Mouse (Mus musculus) hindbrain, embryonic 10.5 days (tissue): ENCODE data around the gene Abca13. TPM values are rescaled to one million over a fixed set of nuclear protein-coding genes. Genes with fewer than 3 reads are reported as not detected.

Experiments used
- DNase-seq: peaks from one replicate; pipeline ENCODE4 v3.0.0-alpha.2; 2017; ENCODE audit warnings: low spot score
- H3K27ac ChIP-seq: fragments of 300-500 bp; sonication (generic); 2 replicates; pipeline ENCODE4 v1.5.1; 2016; ENCODE audit warnings: mild to moderate bottlenecking, moderate library complexity
- H3K27me3 ChIP-seq: fragments of 300-500 bp; sonication (generic); 2 replicates; pipeline ENCODE4 v1.6.1; 2016; ENCODE audit warnings: mild to moderate bottlenecking; ENCODE audit not compliant: poor library complexity, insufficient read depth, severe bottlenecking
- H3K36me3 ChIP-seq: fragments of 300-500 bp; sonication (generic); 2 replicates; pipeline ENCODE4 v1.6.1; 2016; ENCODE audit warnings: mild to moderate bottlenecking, moderate library complexity
- H3K4me1 ChIP-seq: fragments of 300-500 bp; sonication (generic); replicated peaks from 2 replicates; pipeline ENCODE4 v1.6.1; 2016; ENCODE audit warnings: mild to moderate bottlenecking
- H3K4me3 ChIP-seq: fragments of 300-500 bp; sonication (generic); 2 replicates; pipeline ENCODE4 v1.5.1; 2016; ENCODE audit warnings: mild to moderate bottlenecking, moderate library complexity
- H3K9me3 ChIP-seq: fragments of 300-500 bp; sonication (generic); 2 replicates; pipeline ENCODE4 v1.6.1; 2016; ENCODE audit warnings: mild to moderate bottlenecking, moderate library complexity
- WGBS: fragments of 180-500 bp; shearing (Covaris S2); methylation state at CpG from one replicate; pipeline ENCODE4 v1.1.7; 2016; 5-methylcytosine and 5-hydroxymethylcytosine counted together
- polyA plus RNA-seq: library from polyadenylated mRNA; unstranded; fragments of >200 nt; fragmentation: Nextera tagmentation; extraction: Ambion mirVana; gene quantifications from 2 replicates; pipeline ENCODE4 v1.2.1, GENCODE M21; 2016

Gene Abca13
- polyA plus RNA-seq, 1 experiment from 2014 or later = 0.01 TPM

DNA sequence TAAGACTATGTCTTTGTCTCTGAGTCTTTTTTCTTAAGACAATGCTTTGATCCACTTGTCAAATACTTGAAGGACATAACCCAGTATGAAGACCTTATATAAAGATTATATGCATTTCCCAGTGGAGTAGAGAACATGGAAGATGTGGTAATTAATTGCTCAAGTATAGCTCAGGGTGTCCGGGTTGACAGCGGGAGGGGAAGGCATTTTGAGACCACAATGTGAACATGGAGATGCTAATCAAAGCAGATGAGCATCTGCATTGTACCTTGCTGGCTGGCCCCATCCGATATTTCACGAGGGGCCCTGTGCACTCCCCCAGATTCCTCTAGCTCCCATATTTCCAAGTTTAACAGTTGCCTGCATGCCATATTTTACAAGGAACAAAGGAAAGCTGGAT is 383.2 kb downstream of the Abca13 start:
- no peak for DNase-seq

DNA sequence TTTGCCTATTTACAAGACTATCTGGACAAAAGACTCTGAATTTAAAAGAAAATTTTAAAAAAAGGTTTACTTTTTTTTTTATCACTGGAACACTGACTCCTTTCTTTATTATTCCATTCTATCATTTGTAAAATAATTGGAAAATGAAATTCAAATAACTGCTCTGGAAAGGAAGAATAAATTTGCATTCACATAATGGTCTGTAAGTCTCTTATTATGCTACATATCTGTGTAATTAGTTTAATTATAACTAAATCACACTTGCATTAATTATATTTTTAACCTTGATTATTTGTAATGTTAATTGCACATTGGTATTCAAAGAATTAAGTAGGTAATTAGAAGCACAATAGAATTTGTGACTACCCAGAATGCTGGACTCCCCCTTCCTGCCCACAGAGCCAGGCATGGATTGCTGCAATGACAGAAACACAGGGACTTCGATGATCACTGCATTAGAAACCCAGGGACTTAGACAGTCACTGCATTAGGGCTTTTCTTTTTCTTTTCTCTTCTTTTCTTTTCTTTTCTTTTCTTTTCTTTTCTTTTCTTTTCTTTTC is 400.1 kb downstream of the Abca13 start:
- DNase-seq = no peak
- WGBS = 89% methylated on average over 1 of the region's 1 CpGs

More for the DNA sequence above, 383.2 kb downstream of the Abca13 start:
- H3K9me3 ChIP-seq = no peaks in the 10 kb centered on the region
- H3K4me1 ChIP-seq = no peaks in the 10 kb centered on the region
- H3K27ac ChIP-seq = no peak overlapping the region
- WGBS = 69% methylated on average over 4 of the region's 4 CpGs
- H3K27me3 ChIP-seq = no peaks in the 10 kb centered on the region
- no peaks in the 10 kb centered on the region for H3K36me3 ChIP-seq
- no peak overlapping the region for H3K4me3 ChIP-seq

GRCm38 (mm10) chr11:9597299-9597698 is 405.6 kb downstream of the Abca13 start:
- WGBS = 83% methylated on average over 2 of the region's 2 CpGs
- H3K4me3 ChIP-seq = no peak overlapping the region

More for the DNA sequence above, 400.1 kb downstream of the Abca13 start:
- H3K36me3 ChIP-seq = no peaks in the 10 kb centered on the region
- no peak overlapping the region for H3K27ac ChIP-seq
- no peak overlapping the region for H3K4me3 ChIP-seq
- H3K27me3 ChIP-seq = no peaks in the 10 kb centered on the region
- no peaks in the 10 kb centered on the region for H3K4me1 ChIP-seq
- no peaks in the 10 kb centered on the region for H3K9me3 ChIP-seq

DNA sequence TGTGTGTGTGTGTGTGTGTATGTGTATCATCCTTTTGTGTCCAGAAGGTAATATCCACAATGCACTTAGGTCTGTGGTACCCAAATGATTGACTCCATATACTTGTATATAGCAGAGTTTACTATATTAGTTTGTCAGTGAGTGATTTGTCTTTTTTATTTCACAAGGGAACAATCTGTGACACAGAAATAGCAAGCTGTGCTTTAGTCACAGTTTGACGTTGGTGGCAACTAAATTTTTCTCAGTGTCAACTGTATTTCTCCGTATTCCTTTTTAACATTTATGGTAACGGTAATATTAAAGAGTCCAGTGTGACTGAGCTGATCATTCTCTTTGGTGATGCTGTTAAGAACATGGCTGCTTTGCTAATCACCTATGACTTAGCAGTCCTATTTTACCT is 409.4 kb downstream of the Abca13 start:
- no peaks in the 10 kb centered on the region for H3K9me3 ChIP-seq
- no peak for DNase-seq
- no peak overlapping the region for H3K4me3 ChIP-seq
- no peaks in the 10 kb centered on the region for H3K27me3 ChIP-seq
- no peak overlapping the region for H3K27ac ChIP-seq
- WGBS = 92% methylated on average over 3 of the region's 3 CpGs
- H3K36me3 ChIP-seq = no peaks in the 10 kb centered on the region
- H3K4me1 ChIP-seq = no peaks in the 10 kb centered on the region

More at GRCm38 (mm10) chr11:9597299-9597698, 405.6 kb downstream of the Abca13 start:
- H3K27me3 ChIP-seq = no peaks in the 10 kb centered on the region
- no peak overlapping the region for H3K27ac ChIP-seq
- H3K9me3 ChIP-seq = no peaks in the 10 kb centered on the region
- DNase-seq = no peak
- no peaks in the 10 kb centered on the region for H3K36me3 ChIP-seq
- H3K4me1 ChIP-seq = no peaks in the 10 kb centered on the region

DNA sequence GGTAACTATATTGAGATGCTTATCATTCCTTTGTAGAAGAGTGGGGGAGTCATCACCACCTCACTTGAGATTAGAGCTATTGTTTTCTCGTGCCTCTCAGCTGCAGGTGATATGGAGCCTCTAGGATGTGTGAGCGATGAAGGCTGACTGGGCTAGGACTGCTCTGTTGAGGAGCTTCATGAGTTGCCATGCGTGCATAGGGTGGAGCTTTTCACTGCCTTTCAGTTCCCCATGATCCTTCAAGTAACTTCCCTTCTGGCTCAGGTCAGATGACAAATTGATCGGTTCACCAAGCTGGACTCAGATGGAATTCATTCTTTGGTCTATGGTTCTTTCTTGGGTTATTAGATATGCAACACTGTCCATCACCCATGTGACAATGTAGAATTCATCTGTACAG is 410.4 kb downstream of the Abca13 start:
- H3K4me3 ChIP-seq = no peak overlapping the region
- no peaks in the 10 kb centered on the region for H3K27me3 ChIP-seq
- H3K36me3 ChIP-seq = no peaks in the 10 kb centered on the region
- H3K9me3 ChIP-seq = no peaks in the 10 kb centered on the region
- no peaks in the 10 kb centered on the region for H3K4me1 ChIP-seq
- DNase-seq = no peak
- WGBS = 91% methylated on average over 4 of the region's 4 CpGs
- H3K27ac ChIP-seq = no peak overlapping the region

DNA sequence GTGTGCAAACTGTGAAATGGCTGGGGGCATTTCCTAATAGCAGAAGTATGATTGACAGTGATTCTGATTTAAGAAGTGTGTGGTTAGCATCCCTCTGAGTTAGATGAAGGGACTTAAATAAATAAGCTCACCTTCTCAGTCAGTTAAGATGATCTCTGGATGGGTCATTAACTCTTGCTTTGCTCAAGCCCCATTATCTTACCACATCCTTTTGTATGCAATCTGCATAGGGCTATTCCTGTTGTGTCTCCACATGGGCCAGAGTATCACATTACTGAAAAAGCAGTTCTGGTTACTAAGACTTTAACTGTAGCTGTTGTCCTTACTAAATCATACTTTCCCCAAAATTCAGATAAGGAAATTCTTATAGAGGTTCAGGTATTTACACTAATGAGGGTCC is 416.5 kb downstream of the Abca13 start:
- no peaks in the 10 kb centered on the region for H3K27me3 ChIP-seq
- no peaks in the 10 kb centered on the region for H3K4me1 ChIP-seq
- no peak for DNase-seq
- no peak overlapping the region for H3K4me3 ChIP-seq
- no peak overlapping the region for H3K27ac ChIP-seq
- H3K9me3 ChIP-seq = no peaks in the 10 kb centered on the region
- H3K36me3 ChIP-seq = no peaks in the 10 kb centered on the region

- WGBS = 68% methylated on average over 3 of the region's 3 CpGs
- DNase-seq = no peak
- H3K4me3 ChIP-seq = no peak overlapping the region
These were observed 417.3 kb downstream of the Abca13 start for GRCm38 (mm10) chr11:9609075-9609474.

GRCm38 (mm10) chr11:9616133-9616532 is 424.4 kb downstream of the Abca13 start:
- no peak overlapping the region for H3K4me3 ChIP-seq
- no peak overlapping the region for H3K27ac ChIP-seq
- no peak for DNase-seq
- no peaks in the 10 kb centered on the region for H3K9me3 ChIP-seq
- H3K36me3 ChIP-seq = no peaks in the 10 kb centered on the region
- no peaks in the 10 kb centered on the region for H3K27me3 ChIP-seq
- 59% methylated on average over 2 of the region's 2 CpGs for WGBS
- H3K4me1 ChIP-seq = no peaks in the 10 kb centered on the region

More at GRCm38 (mm10) chr11:9609075-9609474, 417.3 kb downstream of the Abca13 start:
- no peak overlapping the region for H3K27ac ChIP-seq
- no peaks in the 10 kb centered on the region for H3K27me3 ChIP-seq
- H3K36me3 ChIP-seq = no peaks in the 10 kb centered on the region
- no peaks in the 10 kb centered on the region for H3K4me1 ChIP-seq
- H3K9me3 ChIP-seq = no peaks in the 10 kb centered on the region

DNA sequence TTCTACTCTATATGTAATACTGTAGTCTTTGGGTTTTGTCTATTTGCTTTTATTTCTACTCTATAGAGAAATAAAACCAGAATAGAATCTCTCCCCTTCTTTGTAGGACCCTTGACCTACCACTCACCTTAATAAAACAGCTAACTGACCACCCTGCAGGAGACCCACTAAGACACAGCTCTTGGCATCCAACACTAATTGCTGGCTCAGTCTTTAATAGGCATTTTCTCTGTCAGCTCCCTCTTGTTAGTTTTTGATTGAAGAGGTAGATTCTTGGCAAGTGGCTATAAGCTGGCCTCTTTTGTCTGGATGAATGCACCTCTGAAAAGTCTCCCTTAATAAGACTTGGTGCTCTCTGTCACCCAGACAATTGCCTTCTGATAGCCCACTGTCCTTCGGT is 424.9 kb downstream of the Abca13 start:
- Histone ChIP-seq H3K27me3 (no peaks in the 10 kb centered on the region), H3K4me3 (no peak overlapping the region), H3K27ac (no peak overlapping the region), H3K9me3 (no peaks in the 10 kb centered on the region), H3K36me3 (no peaks in the 10 kb centered on the region), H3K4me1 (no peaks in the 10 kb centered on the region)
- no peak for DNase-seq
- WGBS = 69% methylated on average over 1 of the region's 1 CpGs

DNA sequence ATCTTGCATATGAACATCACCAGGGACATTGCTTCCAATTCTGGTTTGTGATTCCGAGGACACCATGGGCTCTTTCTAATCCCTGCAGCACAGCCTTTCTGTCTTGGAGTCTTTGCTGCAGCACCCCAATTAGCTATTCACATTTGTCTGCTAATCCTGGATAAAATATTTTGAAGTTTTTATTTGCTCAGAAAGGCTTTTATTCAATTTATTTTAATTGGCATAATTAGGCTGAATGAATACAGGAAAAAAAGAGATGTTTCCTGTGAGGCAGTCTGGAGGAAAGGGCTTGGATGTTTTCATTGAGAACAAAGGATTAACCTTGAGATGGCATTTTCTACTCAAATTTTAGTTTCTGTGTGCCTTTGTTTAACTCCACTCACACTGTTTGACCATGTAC is 428.2 kb downstream of the Abca13 start:
- Histone ChIP-seq H3K4me1 (no peaks in the 10 kb centered on the region), H3K9me3 (no peaks in the 10 kb centered on the region), H3K27me3 (no peaks in the 10 kb centered on the region), H3K4me3 (no peak overlapping the region), H3K36me3 (no peaks in the 10 kb centered on the region), H3K27ac (no peak overlapping the region)
- DNase-seq = no peak
- 79% methylated on average over 1 of the region's 1 CpGs for WGBS

- H3K27ac ChIP-seq = no peak overlapping the region
- H3K27me3 ChIP-seq = no peaks in the 10 kb centered on the region
- H3K9me3 ChIP-seq = no peaks in the 10 kb centered on the region
- no peaks in the 10 kb centered on the region for H3K4me1 ChIP-seq
- no peak for DNase-seq
- no peak overlapping the region for H3K4me3 ChIP-seq
- 89% methylated on average over 2 of the region's 2 CpGs for WGBS
- H3K36me3 ChIP-seq = no peaks in the 10 kb centered on the region
These were observed 431.1 kb downstream of the Abca13 start for GRCm38 (mm10) chr11:9622888-9623287.

- Histone ChIP-seq H3K4me3 (no peak overlapping the region), H3K9me3 (no peaks in the 10 kb centered on the region), H3K36me3 (no peaks in the 10 kb centered on the region), H3K27ac (no peak overlapping the region), H3K27me3 (no peaks in the 10 kb centered on the region), H3K4me1 (no peaks in the 10 kb centered on the region)
- DNase-seq = no peak
- WGBS = 93% methylated on average over 1 of the region's 1 CpGs
These were observed 433.0 kb downstream of the Abca13 start for GRCm38 (mm10) chr11:9624753-9625152.

GRCm38 (mm10) chr11:9625812-9626211 is 434.1 kb downstream of the Abca13 start:
- H3K9me3 ChIP-seq = no peaks in the 10 kb centered on the region
- no peaks in the 10 kb centered on the region for H3K27me3 ChIP-seq
- H3K4me1 ChIP-seq = no peaks in the 10 kb centered on the region
- H3K4me3 ChIP-seq = no peak overlapping the region
- WGBS = 90% methylated on average over 1 of the region's 1 CpGs
- no peaks in the 10 kb centered on the region for H3K36me3 ChIP-seq
- no peak for DNase-seq
- no peak overlapping the region for H3K27ac ChIP-seq

DNA sequence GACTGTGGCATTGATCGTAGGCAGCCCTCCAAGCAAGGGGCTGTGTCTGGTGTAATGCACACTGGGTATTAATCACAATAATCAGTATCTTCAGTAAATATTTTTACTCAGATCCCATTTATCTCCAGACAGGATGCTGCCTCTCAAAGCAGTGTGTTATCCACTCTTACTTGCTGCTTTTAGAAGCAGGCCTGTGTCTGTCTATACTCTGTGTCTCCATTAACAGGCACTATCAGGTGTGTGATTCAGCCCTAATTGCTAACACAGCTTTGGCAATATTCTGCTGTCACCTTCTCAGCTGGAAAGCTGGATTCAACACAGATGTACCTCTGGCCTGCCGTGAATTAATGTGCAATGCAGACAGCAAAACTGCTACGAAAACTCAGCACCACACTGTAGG is 455.5 kb downstream of the Abca13 start:
- Histone ChIP-seq H3K27me3 (no peaks in the 10 kb centered on the region), H3K4me1 (no peaks in the 10 kb centered on the region), H3K36me3 (no peaks in the 10 kb centered on the region), H3K27ac (no peak overlapping the region), H3K4me3 (no peak overlapping the region), H3K9me3 (0 out of 2 replicates have a peak, but pooled peaks cover 3% of the 10 kb centered on the region)
- WGBS = 90% methylated on average over 3 of the region's 3 CpGs
- no peak for DNase-seq
